In the genomic region with DNA sequence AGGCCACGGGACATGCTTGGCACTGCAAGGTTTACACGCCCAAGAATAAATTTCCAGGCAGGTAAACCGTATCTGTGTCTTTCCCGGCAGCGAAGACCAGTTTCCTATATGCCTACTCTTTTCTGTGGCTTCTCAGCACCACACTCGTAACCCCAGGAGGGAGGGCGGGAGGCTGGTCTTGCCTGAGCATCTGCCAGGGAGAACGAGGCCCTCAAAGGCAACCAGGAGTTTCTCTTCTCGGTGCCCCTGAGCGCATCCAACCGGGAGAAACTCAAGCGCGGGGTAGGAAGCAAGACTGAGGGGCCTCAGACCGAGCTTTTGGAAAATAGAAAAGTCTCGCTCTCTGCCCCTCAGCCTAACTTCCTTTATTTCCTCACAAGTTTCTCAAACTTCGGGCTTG, we compare ENCODE assay signal across 8 mouse cellular contexts. TPM values are rescaled to one million over a fixed set of nuclear protein-coding genes. Genes with fewer than 3 reads are reported as not detected.
DNase-seq lines count a peak whose midpoint lies in the region; ATAC-seq and TF ChIP-seq lines count a peak whose summit lies in the region.

No protein-coding gene starts in this region.

- no peak for TF ChIP-seq POLR2A in spleen, adult 2 months (IDR thresholded peaks at IDR 0.05; ENCODE audit: low read depth, low read length)

- no peaks in the 10 kb centered on the region for H3K9me3 ChIP-seq in kidney, embryonic 16.5 days (ENCODE audit: low read length)
- H3K9me3 ChIP-seq in midbrain, embryonic 13.5 days = no peaks in the 10 kb centered on the region

- H3K9ac ChIP-seq in kidney, embryonic 16.5 days (replicated peaks; ENCODE audit: low read length) = peak overlapping the region; percentile 94
- H3K9ac ChIP-seq in midbrain, embryonic 13.5 days (replicated peaks) = peak overlapping the region; percentile 84

- H3K36me3 ChIP-seq in spleen, adult 2 months (ENCODE audit: control insufficient read depth, insufficient read depth, low read length) = peaks cover 6% of the 10 kb centered on the region
- H3K36me3 ChIP-seq in kidney, embryonic 16.5 days (ENCODE audit: insufficient read depth, low read length) = peaks cover 9% of the 10 kb centered on the region
- peaks cover 25% of the 10 kb centered on the region for H3K36me3 ChIP-seq in midbrain, embryonic 13.5 days

- peak overlapping the region; percentile 91 for H3K4me2 ChIP-seq in kidney, embryonic 16.5 days (replicated peaks; ENCODE audit: low read depth, low read length)
- peak overlapping the region; percentile 97 for H3K4me2 ChIP-seq in midbrain, embryonic 13.5 days (replicated peaks)

- 1% methylated on average over 16 of the region's 16 CpGs for WGBS in spleen, adult 2 months
- 2% methylated on average over 16 of the region's 16 CpGs for WGBS in kidney, embryonic 16.5 days
- WGBS in midbrain, embryonic 13.5 days = 2% methylated on average over 16 of the region's 16 CpGs

- peak; percentile 36 for DNase-seq in embryo, embryonic 11 days
- no peak for DNase-seq in embryo, embryonic 10.5 days (ENCODE audit: low spot score)
- DNase-seq in spleen, adult 2 months (ENCODE audit: low read depth in 1 of 2, low spot score in 2 of 2) = peak in 1 of 2 experiments; percentile 6
- DNase-seq in spleen, adult 18-20 months = no peak
- DNase-seq in ovary, postnatal 36 days (ENCODE audit: low spot score) = no peak

- no peaks in the 10 kb centered on the region for H3K4me1 ChIP-seq in spleen, adult 2 months (ENCODE audit: control insufficient read depth, insufficient read depth, insufficient read length)
- H3K4me1 ChIP-seq in kidney, embryonic 16.5 days (ENCODE audit: insufficient read depth, low read length) = peaks cover 6% of the 10 kb centered on the region; the same call in 1 of the 2 replicates
- H3K4me1 ChIP-seq in midbrain, embryonic 13.5 days (replicated peaks) = peaks cover 9% of the 10 kb centered on the region

- peak overlapping the region; percentile 91 for H3K4me3 ChIP-seq in spleen, adult 2 months (ENCODE audit: extremely low read depth, insufficient read depth, insufficient read length)
- peak overlapping the region; percentile 96 for H3K4me3 ChIP-seq in kidney, embryonic 16.5 days (ENCODE audit: low read length)
- H3K4me3 ChIP-seq in midbrain, embryonic 13.5 days (replicated peaks) = peak overlapping the region; percentile 92

- peak; percentile 58 for ATAC-seq in erythroblast, adult 5-6 weeks (replicated peaks; ENCODE audit: low FRiP score, poor library complexity, severe bottlenecking)
- ATAC-seq in kidney, embryonic 16.5 days (ENCODE audit: low FRiP score, low TSS enrichment) = peak; percentile 46; the same call in 1 of the 2 replicates
- ATAC-seq in midbrain, embryonic 13.5 days = peak; percentile 52

- no peak for TF ChIP-seq CTCF in spleen, adult 2 months (IDR thresholded peaks at IDR 0.05; ENCODE audit: extremely low read depth, insufficient read depth, insufficient read length, insufficient replicate concordance)

- H3K27ac ChIP-seq in spleen, adult 2 months (ENCODE audit: insufficient read depth, low read length) = peak overlapping the region; percentile 70; the same call in 1 of the 2 replicates
- H3K27ac ChIP-seq in kidney, embryonic 16.5 days (ENCODE audit: low read length) = peak overlapping the region; percentile 89
- peak overlapping the region; percentile 91 for H3K27ac ChIP-seq in midbrain, embryonic 13.5 days

- H3K27me3 ChIP-seq in spleen, adult 2 months (ENCODE audit: control insufficient read depth, insufficient read depth, low read length) = no peaks in the 10 kb centered on the region
- H3K27me3 ChIP-seq in kidney, embryonic 16.5 days (ENCODE audit: insufficient read depth, low read length) = peaks cover 15% of the 10 kb centered on the region
- H3K27me3 ChIP-seq in midbrain, embryonic 13.5 days = peaks cover 21% of the 10 kb centered on the region

RNA-seq across cellular contexts. Expression of gene Nsrp1, which starts 0.4 kb away (rescaled TPM):
- polyA plus RNA-seq in spleen, adult 2 months (2012; rRNA removed) = 0.65 and 0.77 TPM in 2 replicates
- total RNA-seq in erythroblast, adult 5-6 weeks (2015; ENCODE audit: low replicate concordance) = 7.9 and 16.1 TPM in 2 replicates
- 1.9 and 7.2 TPM in 2 replicates for total RNA-seq in erythroblast, adult 5-6 weeks (2017; ENCODE audit: low replicate concordance)
- 63.9 and 75.1 TPM in 2 replicates for polyA plus RNA-seq in kidney, embryonic 16.5 days (2015; fragmentation: Nextera tagmentation; extraction: Ambion mirVana)
- 73.9 and 78.5 TPM in 2 replicates for polyA plus RNA-seq in midbrain, embryonic 13.5 days (2015; fragmentation: Nextera tagmentation; extraction: Ambion mirVana)

Comparison
In these comparisons a context has a peak if more than half of its experiments do, and no peak if none do; other contexts are left out.
1. RNA of gene Nsrp1, which starts 0.4 kb away (polyA plus RNA-seq): 73.9 to 78.5 TPM in midbrain, embryonic 13.5 days and 63.9 to 75.1 TPM in kidney, embryonic 16.5 days; 0.65 to 0.77 TPM in spleen, adult 2 months; every median in the first group is over 10 times any median in the second.
2. Peak in every context shown above with its lines, with median percentiles within 50 percentile points of each other: H3K27ac ChIP-seq, H3K4me3 ChIP-seq and ATAC-seq.